Mouse (Mus musculus): ENCODE results near the gene Btbd9.

DNA sequence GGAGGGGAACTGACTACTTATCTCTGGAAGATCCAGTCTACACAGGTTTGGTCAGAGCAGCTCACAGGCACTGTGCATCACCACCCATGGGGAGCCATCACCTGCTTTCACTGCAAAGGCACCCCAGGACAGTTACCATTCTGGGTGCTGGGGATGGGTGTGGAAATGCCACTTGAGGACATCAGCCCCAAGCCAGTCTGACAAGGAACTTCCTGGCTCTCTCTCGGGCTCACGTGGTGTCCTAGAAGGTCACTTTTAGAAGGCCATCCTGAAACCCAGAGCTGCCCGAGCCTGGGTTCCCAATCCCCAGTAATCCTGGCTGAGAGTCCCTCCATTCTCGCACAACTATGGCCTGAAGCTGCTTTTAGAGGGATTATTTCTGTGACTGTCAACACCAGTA, 360.5 kb downstream of the Btbd9 start:
- TF ChIP-seq CTCF (IDR thresholded peaks at IDR 0.05; ENCODE audit: extremely low read depth, insufficient read depth, insufficient read length, insufficient replicate concordance) (no peak), POLR2A (IDR thresholded peaks at IDR 0.05; ENCODE audit: low read depth, low read length) (no peak)
